Mouse (Mus musculus): ENCODE results near the gene Eda. TPM values are rescaled to one million over a fixed set of nuclear protein-coding genes. Genes with fewer than 3 reads are reported as not detected.
A peak's percentile ranks its signal among the peaks of the same experiment; 100 is the strongest.

The Eda gene
- 0.70 and 0.87 TPM in 2 replicates for polyA plus RNA-seq (2015; fragmentation: Nextera tagmentation; extraction: Ambion mirVana)

- no peaks in the 10 kb centered on the region for H3K36me3 ChIP-seq (ENCODE audit: control insufficient read depth, insufficient read depth)
- H3K4me1 ChIP-seq (ENCODE audit: control insufficient read depth, low read depth, low read length), result no peaks in the 10 kb centered on the region
- H3K4me2 ChIP-seq (ENCODE audit: low read depth, low read length), result peak within 1 kb of the TSS; percentile 68
- H3K4me3 ChIP-seq (ENCODE audit: low read depth, low read length), result peak within 1 kb of the TSS; percentile 62
- no peak within 1 kb of the TSS for H3K27ac ChIP-seq (ENCODE audit: low read length)
- peak within 1 kb of the TSS; percentile 48; the same call in 1 of the 2 replicates for H3K9ac ChIP-seq (ENCODE audit: low read depth, low read length)
- peak; percentile 93 for ATAC-seq (ENCODE audit: low read depth)
- H3K9me3 ChIP-seq (replicated peaks; ENCODE audit: control insufficient read depth, low read length), result no peaks in the 10 kb centered on the region
- WGBS (ENCODE audit: insufficient replicate concordance), result 14% methylated on average over 35 of the region's 49 CpGs
- peaks cover 4% of the 10 kb centered on the region; the same call in 1 of the 2 replicates for H3K27me3 ChIP-seq (ENCODE audit: control insufficient read depth, insufficient read depth, low read depth, low read length)
These were observed at the start of gene Eda for GRCm38 (mm10) chrX:99975250-99975984. Gene Eda, plus strand, starts transcription at chrX:99975606.

GRCm38 (mm10) chrX:99961002-99961401 lies 14.4 kb upstream of the Eda start:
- Histone ChIP-seq H3K27me3 (ENCODE audit: control insufficient read depth, insufficient read depth, low read depth, low read length) (no peaks in the 10 kb centered on the region; the same call in 1 of the 2 replicates), H3K4me3 (ENCODE audit: low read depth, low read length) (no peak overlapping the region), H3K9me3 (replicated peaks; ENCODE audit: control insufficient read depth, low read length) (no peaks in the 10 kb centered on the region), H3K4me2 (ENCODE audit: low read depth, low read length) (no peak overlapping the region), H3K4me1 (ENCODE audit: control insufficient read depth, low read depth, low read length) (no peaks in the 10 kb centered on the region), H3K9ac (ENCODE audit: low read depth, low read length) (no peak overlapping the region), H3K27ac (ENCODE audit: low read length) (no peak overlapping the region), H3K36me3 (ENCODE audit: control insufficient read depth, insufficient read depth) (no peaks in the 10 kb centered on the region)
- 44% methylated on average over 4 of the region's 4 CpGs for WGBS (ENCODE audit: insufficient replicate concordance)
- ATAC-seq (ENCODE audit: low read depth), result no peak

GRCm38 (mm10) chrX:99970111-99970510 lies 5.3 kb upstream of the Eda start:
- WGBS (ENCODE audit: insufficient replicate concordance), result 35% methylated on average over 1 of the region's 1 CpGs
- Histone ChIP-seq H3K27ac (ENCODE audit: low read length) (no peak overlapping the region), H3K9me3 (replicated peaks; ENCODE audit: control insufficient read depth, low read length) (no peaks in the 10 kb centered on the region), H3K4me1 (ENCODE audit: control insufficient read depth, low read depth, low read length) (no peaks in the 10 kb centered on the region), H3K4me2 (ENCODE audit: low read depth, low read length) (no peak overlapping the region), H3K4me3 (ENCODE audit: low read depth, low read length) (no peak overlapping the region), H3K9ac (ENCODE audit: low read depth, low read length) (no peak overlapping the region), H3K27me3 (ENCODE audit: control insufficient read depth, insufficient read depth, low read depth, low read length) (peaks cover 2% of the 10 kb centered on the region; the same call in 1 of the 2 replicates), H3K36me3 (ENCODE audit: control insufficient read depth, insufficient read depth) (no peaks in the 10 kb centered on the region)
- ATAC-seq (ENCODE audit: low read depth), result no peak

- H3K4me2 ChIP-seq (ENCODE audit: low read depth, low read length), result no peak overlapping the region
- ATAC-seq (ENCODE audit: low read depth), result no peak
- no peaks in the 10 kb centered on the region for H3K9me3 ChIP-seq (replicated peaks; ENCODE audit: control insufficient read depth, low read length)
- H3K4me1 ChIP-seq (ENCODE audit: control insufficient read depth, low read depth, low read length), result no peaks in the 10 kb centered on the region
- peaks cover 4% of the 10 kb centered on the region; the same call in 1 of the 2 replicates for H3K27me3 ChIP-seq (ENCODE audit: control insufficient read depth, insufficient read depth, low read depth, low read length)
- H3K9ac ChIP-seq (ENCODE audit: low read depth, low read length), result no peak overlapping the region
- WGBS (ENCODE audit: insufficient replicate concordance), result 59% methylated on average over 3 of the region's 3 CpGs
- no peak overlapping the region for H3K27ac ChIP-seq (ENCODE audit: low read length)
- H3K36me3 ChIP-seq (ENCODE audit: control insufficient read depth, insufficient read depth), result no peaks in the 10 kb centered on the region
- no peak overlapping the region for H3K4me3 ChIP-seq (ENCODE audit: low read depth, low read length)
These were observed 1.0 kb upstream of the Eda start for GRCm38 (mm10) chrX:99974381-99974780.

- Histone ChIP-seq H3K27me3 (ENCODE audit: control insufficient read depth, insufficient read depth, low read depth, low read length) (peaks cover 4% of the 10 kb centered on the region; the same call in 1 of the 2 replicates), H3K9me3 (replicated peaks; ENCODE audit: control insufficient read depth, low read length) (no peaks in the 10 kb centered on the region), H3K4me2 (ENCODE audit: low read depth, low read length) (peak overlapping the region; percentile 68), H3K27ac (ENCODE audit: low read length) (no peak overlapping the region), H3K4me1 (ENCODE audit: control insufficient read depth, low read depth, low read length) (no peaks in the 10 kb centered on the region), H3K9ac (ENCODE audit: low read depth, low read length) (no peak overlapping the region), H3K36me3 (ENCODE audit: control insufficient read depth, insufficient read depth) (no peaks in the 10 kb centered on the region), H3K4me3 (ENCODE audit: low read depth, low read length) (peak overlapping the region; percentile 62; the same call in 1 of the 2 replicates)
- 27% methylated on average over 5 of the region's 5 CpGs for WGBS (ENCODE audit: insufficient replicate concordance)
- ATAC-seq (ENCODE audit: low read depth), result no peak
These were observed 603 bp upstream of the Eda start for GRCm38 (mm10) chrX:99974803-99975202.

- Histone ChIP-seq H3K9ac (ENCODE audit: low read depth, low read length) (peak overlapping the region; percentile 48; the same call in 1 of the 2 replicates), H3K27me3 (ENCODE audit: control insufficient read depth, insufficient read depth, low read depth, low read length) (peaks cover 4% of the 10 kb centered on the region; the same call in 1 of the 2 replicates), H3K4me3 (ENCODE audit: low read depth, low read length) (peak overlapping the region; percentile 62), H3K36me3 (ENCODE audit: control insufficient read depth, insufficient read depth) (no peaks in the 10 kb centered on the region), H3K9me3 (replicated peaks; ENCODE audit: control insufficient read depth, low read length) (no peaks in the 10 kb centered on the region), H3K4me2 (ENCODE audit: low read depth, low read length) (peak overlapping the region; percentile 68), H3K27ac (ENCODE audit: low read length) (no peak overlapping the region), H3K4me1 (ENCODE audit: control insufficient read depth, low read depth, low read length) (no peaks in the 10 kb centered on the region)
- no peak for ATAC-seq (ENCODE audit: low read depth)
- 19% methylated on average over 46 of the region's 48 CpGs for WGBS (ENCODE audit: insufficient replicate concordance)
These were observed 849 bp downstream of the Eda start for GRCm38 (mm10) chrX:99975985-99976924.

GRCm38 (mm10) chrX:99978354-99978753 lies 2.9 kb downstream of the Eda start:
- no peaks in the 10 kb centered on the region for H3K9me3 ChIP-seq (replicated peaks; ENCODE audit: control insufficient read depth, low read length)
- H3K4me2 ChIP-seq (ENCODE audit: low read depth, low read length), result no peak overlapping the region
- no peak overlapping the region for H3K4me3 ChIP-seq (ENCODE audit: low read depth, low read length)
- H3K4me1 ChIP-seq (ENCODE audit: control insufficient read depth, low read depth, low read length), result no peaks in the 10 kb centered on the region
- H3K9ac ChIP-seq (ENCODE audit: low read depth, low read length), result no peak overlapping the region
- no peak overlapping the region for H3K27ac ChIP-seq (ENCODE audit: low read length)
- WGBS (ENCODE audit: insufficient replicate concordance), result 54% methylated on average over 2 of the region's 2 CpGs
- no peak for ATAC-seq (ENCODE audit: low read depth)
- peaks cover 4% of the 10 kb centered on the region; the same call in 1 of the 2 replicates for H3K27me3 ChIP-seq (ENCODE audit: control insufficient read depth, insufficient read depth, low read depth, low read length)
- H3K36me3 ChIP-seq (ENCODE audit: control insufficient read depth, insufficient read depth), result no peaks in the 10 kb centered on the region

- no peak overlapping the region for H3K9ac ChIP-seq (ENCODE audit: low read depth, low read length)
- H3K4me1 ChIP-seq (ENCODE audit: control insufficient read depth, low read depth, low read length), result no peaks in the 10 kb centered on the region
- no peak for ATAC-seq (ENCODE audit: low read depth)
- H3K9me3 ChIP-seq (replicated peaks; ENCODE audit: control insufficient read depth, low read length), result no peaks in the 10 kb centered on the region
- no peak overlapping the region for H3K4me3 ChIP-seq (ENCODE audit: low read depth, low read length)
- H3K36me3 ChIP-seq (ENCODE audit: control insufficient read depth, insufficient read depth), result no peaks in the 10 kb centered on the region
- 70% methylated on average over 1 of the region's 1 CpGs for WGBS (ENCODE audit: insufficient replicate concordance)
- no peak overlapping the region for H3K4me2 ChIP-seq (ENCODE audit: low read depth, low read length)
- no peak overlapping the region for H3K27ac ChIP-seq (ENCODE audit: low read length)
- H3K27me3 ChIP-seq (ENCODE audit: control insufficient read depth, insufficient read depth, low read depth, low read length), result no peaks in the 10 kb centered on the region
These were observed 18.0 kb downstream of the Eda start for GRCm38 (mm10) chrX:99993434-99993833.

Measured in liver, embryonic 16.5 days (tissue).